Mouse (Mus musculus) myocyte (in vitro differentiated cells): ENCODE measurements around the gene 0610012G03Rik. TPM values are rescaled to one million over a fixed set of nuclear protein-coding genes. Genes with fewer than 3 reads are reported as not detected.

Experiments used
- H3K27me3 ChIP-seq: one replicate; pipeline ENCODE4 v1.6.1; 2011; ENCODE audit not compliant: control insufficient read depth, insufficient read depth, insufficient read length
- H3K36me3 ChIP-seq: one replicate; pipeline ENCODE4 v1.6.1; 2011; ENCODE audit not compliant: control insufficient read depth, insufficient read depth
- H3K4me2 ChIP-seq: one replicate; pipeline ENCODE4 v1.6.1; 2011; ENCODE audit warnings: low read depth, control low read depth
- H3K4me3 ChIP-seq: one replicate; pipeline ENCODE4 v1.5.1; 2011; ENCODE audit warnings: mild to moderate bottlenecking, control low read depth, moderate library complexity
- H3K79me2 ChIP-seq: one replicate; pipeline ENCODE4 v1.6.1; 2011; ENCODE audit not compliant: control insufficient read depth, insufficient read depth
- H3ac ChIP-seq: one replicate; pipeline ENCODE4 v1.6.1; 2011; ENCODE audit not compliant: control insufficient read depth, insufficient read length
- CEBPB ChIP-seq: IDR thresholded peaks from 2 replicates; pipeline ENCODE4 v1.6.1; 2011; ENCODE audit warnings: mild to moderate bottlenecking, moderate library complexity; ENCODE audit not compliant: poor library complexity, insufficient read depth, severe bottlenecking
- E2F4 ChIP-seq: IDR thresholded peaks from one replicate; pipeline ENCODE4 v1.6.1; 2011; ENCODE audit warnings: mild to moderate bottlenecking, control low read depth, moderate library complexity; ENCODE audit not compliant: insufficient read depth
- MAX ChIP-seq: IDR thresholded peaks from one replicate; pipeline ENCODE4 v1.6.1; 2011; ENCODE audit warnings: low read depth, mild to moderate bottlenecking, control low read depth
- MYOD1 ChIP-seq, 3 experiments: IDR thresholded peaks; one replicate each; pipeline ENCODE4 v1.6.1; 2011; ENCODE audit warnings: control low read depth in 2 of 3, low read depth in 2 of 3, mild to moderate bottlenecking in 2 of 3, moderate library complexity in 1 of 3; ENCODE audit not compliant: insufficient read length in 2 of 3, control insufficient read depth in 1 of 3
- MYOG ChIP-seq, 3 experiments: IDR thresholded peaks; one replicate each; pipeline ENCODE4 v1.6.1; 2011; ENCODE audit warnings: control low read depth in 2 of 3, low read depth in 2 of 3, mild to moderate bottlenecking in 2 of 3; ENCODE audit not compliant: insufficient read length in 2 of 3, control insufficient read depth in 1 of 3, insufficient read depth in 1 of 3
- POLR2A ChIP-seq: IDR thresholded peaks from one replicate; pipeline ENCODE4 v1.6.1; 2011; ENCODE audit warnings: low read depth, mild to moderate bottlenecking, control low read depth, moderate library complexity; ENCODE audit not compliant: insufficient read length
- POLR2AphosphoS2 ChIP-seq: IDR thresholded peaks from one replicate; pipeline ENCODE4 v1.6.1; 2011; ENCODE audit warnings: low read depth, control low read depth; ENCODE audit not compliant: insufficient read length
- REST ChIP-seq: IDR thresholded peaks from one replicate; pipeline ENCODE4 v1.6.1; 2011; ENCODE audit warnings: mild to moderate bottlenecking, control low read depth, moderate library complexity; ENCODE audit not compliant: insufficient read depth, insufficient read length
- SRF ChIP-seq: IDR thresholded peaks from one replicate; pipeline ENCODE4 v1.6.1; 2011; ENCODE audit warnings: low read depth; ENCODE audit not compliant: control insufficient read depth, insufficient read length
- TCF12 ChIP-seq: IDR thresholded peaks from one replicate; pipeline ENCODE4 v1.6.1; 2011; ENCODE audit warnings: mild to moderate bottlenecking, control low read depth; ENCODE audit not compliant: poor library complexity, insufficient read depth, severe bottlenecking
- TCF3 ChIP-seq: IDR thresholded peaks from one replicate; pipeline ENCODE4 v1.6.1; 2011; ENCODE audit warnings: low read depth, control low read depth; ENCODE audit not compliant: insufficient read length
- USF1 ChIP-seq: IDR thresholded peaks from one replicate; pipeline ENCODE4 v1.6.1; 2011; ENCODE audit warnings: low read depth, mild to moderate bottlenecking, control low read depth, moderate library complexity
- polyA plus RNA-seq: library from polyadenylated mRNA; unstranded; fragments of >200 nt; fragmentation: generic; extraction: Trizol; gene quantifications from one replicate; pipeline ENCODE4 v1.2.1, GENCODE M21; 2012; ENCODE audit warnings: missing spikeins

The 0610012G03Rik gene
- polyA plus RNA-seq, 1 experiment = 66.6 TPM

GRCm38 (mm10) chr16:31945372-31945771, 2.9 kb downstream of the 0610012G03Rik start:
- no peak for TF ChIP-seq TCF12
- no peak for TF ChIP-seq POLR2A
- no peak for TF ChIP-seq SRF
- TF ChIP-seq USF1 = no peak
- no peak for TF ChIP-seq REST
- TF ChIP-seq TCF3 = no peak
- no peak for TF ChIP-seq POLR2AphosphoS2
- no peak for TF ChIP-seq E2F4
- no peak for TF ChIP-seq MYOD1 (IDR thresholded peaks at IDR 0.05; ENCODE audit: control insufficient read depth in 1 of 3, insufficient read length in 2 of 3, low read depth in 2 of 3)
- no peak for TF ChIP-seq CEBPB
- no peak for TF ChIP-seq MYOG (IDR thresholded peaks at IDR 0.05; ENCODE audit: control insufficient read depth in 1 of 3, insufficient read depth in 1 of 3, insufficient read length in 2 of 3, low read depth in 2 of 3)
- no peaks in the 10 kb centered on the region for H3K27me3 ChIP-seq
- peaks cover 40% of the 10 kb centered on the region for H3K79me2 ChIP-seq
- H3K4me3 ChIP-seq = no peak overlapping the region
- no peaks in the 10 kb centered on the region for H3K36me3 ChIP-seq
- H3K4me2 ChIP-seq = no peak overlapping the region
- H3ac ChIP-seq = no peak overlapping the region

- TF ChIP-seq CEBPB (no peak), POLR2AphosphoS2 (no peak), MYOG (IDR thresholded peaks at IDR 0.05; ENCODE audit: control insufficient read depth in 1 of 3, insufficient read depth in 1 of 3, insufficient read length in 2 of 3, low read depth in 2 of 3) (no peak), E2F4 (no peak), MYOD1 (IDR thresholded peaks at IDR 0.05; ENCODE audit: control insufficient read depth in 1 of 3, insufficient read length in 2 of 3, low read depth in 2 of 3) (no peak), REST (no peak), USF1 (no peak), TCF3 (no peak), SRF (no peak), TCF12 (no peak)
- Histone ChIP-seq H3K79me2 (peaks cover 35% of the 10 kb centered on the region), H3K4me2 (no peak overlapping the region), H3K4me3 (no peak overlapping the region), H3K27me3 (no peaks in the 10 kb centered on the region), H3K36me3 (no peaks in the 10 kb centered on the region), H3ac (no peak overlapping the region)
Observed at GRCm38 (mm10) chr16:31944698-31945255, 3.5 kb downstream of the 0610012G03Rik start.

GRCm38 (mm10) chr16:31943980-31944379, 4.3 kb downstream of the 0610012G03Rik start:
- Histone ChIP-seq H3K79me2 (peaks cover 27% of the 10 kb centered on the region), H3K36me3 (no peaks in the 10 kb centered on the region), H3K27me3 (no peaks in the 10 kb centered on the region), H3K4me2 (no peak overlapping the region), H3ac (no peak overlapping the region), H3K4me3 (no peak overlapping the region)
- TF ChIP-seq SRF (no peak), MYOD1 (IDR thresholded peaks at IDR 0.05; ENCODE audit: control insufficient read depth in 1 of 3, insufficient read length in 2 of 3, low read depth in 2 of 3) (no peak), POLR2AphosphoS2 (no peak), E2F4 (no peak), MYOG (IDR thresholded peaks at IDR 0.05; ENCODE audit: control insufficient read depth in 1 of 3, insufficient read depth in 1 of 3, insufficient read length in 2 of 3, low read depth in 2 of 3) (no peak), POLR2A (no peak), USF1 (no peak), TCF3 (no peak), REST (no peak), MAX (no peak), TCF12 (no peak), CEBPB (no peak)

- no peak overlapping the region for H3K4me3 ChIP-seq
- TF ChIP-seq SRF = no peak
- no peak for TF ChIP-seq USF1
- TF ChIP-seq CEBPB = no peak
- no peak for TF ChIP-seq REST
- no peak for TF ChIP-seq TCF12
- TF ChIP-seq TCF3 = no peak
- no peak for TF ChIP-seq POLR2AphosphoS2
- TF ChIP-seq MYOG (IDR thresholded peaks at IDR 0.05; ENCODE audit: control insufficient read depth in 1 of 3, insufficient read depth in 1 of 3, insufficient read length in 2 of 3, low read depth in 2 of 3) = no peak
- no peak for TF ChIP-seq MAX
- no peak for TF ChIP-seq E2F4
- no peak for TF ChIP-seq MYOD1 (IDR thresholded peaks at IDR 0.05; ENCODE audit: control insufficient read depth in 1 of 3, insufficient read length in 2 of 3, low read depth in 2 of 3)
- no peak for TF ChIP-seq POLR2A
- H3ac ChIP-seq = no peak overlapping the region
- no peaks in the 10 kb centered on the region for H3K36me3 ChIP-seq
- H3K4me2 ChIP-seq = no peak overlapping the region
- no peaks in the 10 kb centered on the region for H3K27me3 ChIP-seq
- H3K79me2 ChIP-seq = no peaks in the 10 kb centered on the region
Observed at GRCm38 (mm10) chr16:31940586-31940985, 7.7 kb downstream of the 0610012G03Rik start.
